Mouse (Mus musculus) ES-Bruce4 (cell line): ENCODE data around the gene Inpp4b. TPM values are rescaled to one million over a fixed set of nuclear protein-coding genes. Genes with fewer than 3 reads are reported as not detected.

Source experiments
- H3K27ac ChIP-seq: 2 replicates; pipeline ENCODE4 v1.5.1; 2012; ENCODE audit warnings: low read length, inconsistent platforms; ENCODE audit not compliant: insufficient read depth
- H3K27me3 ChIP-seq: 2 replicates; pipeline ENCODE4 v1.6.1; 2012; ENCODE audit warnings: mild to moderate bottlenecking, low read length, inconsistent platforms; ENCODE audit not compliant: control insufficient read depth, poor library complexity, insufficient read depth, severe bottlenecking
- H3K36me3 ChIP-seq: 2 replicates; pipeline ENCODE4 v1.6.1; 2012; ENCODE audit warnings: inconsistent platforms, mild to moderate bottlenecking, low read length, moderate library complexity; ENCODE audit not compliant: control insufficient read depth, poor library complexity, insufficient read depth, severe bottlenecking
- H3K4me1 ChIP-seq: one replicate; pipeline ENCODE4 v1.8.1; 2011; ENCODE audit warnings: low read length; ENCODE audit not compliant: control insufficient read depth, insufficient read depth
- H3K4me3 ChIP-seq: 2 replicates; pipeline ENCODE4 v1.5.1; 2011; ENCODE audit warnings: low read depth, mild to moderate bottlenecking, low read length
- H3K9ac ChIP-seq: 2 replicates; pipeline ENCODE4 v1.6.1; 2012; ENCODE audit warnings: low read depth, mild to moderate bottlenecking, inconsistent platforms; ENCODE audit not compliant: poor library complexity, severe bottlenecking
- H3K9me3 ChIP-seq: replicated peaks from 2 replicates; pipeline ENCODE4 v1.6.1; 2012; ENCODE audit warnings: mild to moderate bottlenecking, low read length, inconsistent platforms; ENCODE audit not compliant: control insufficient read depth, poor library complexity, insufficient read depth, severe bottlenecking
- CTCF ChIP-seq: IDR thresholded peaks from one replicate; pipeline ENCODE4 v1.8.1; 2011; ENCODE audit warnings: low read depth, low read length
- EP300 ChIP-seq: IDR thresholded peaks from 2 replicates; pipeline ENCODE4 v1.6.1; 2011; ENCODE audit warnings: low read depth, low read length; ENCODE audit not compliant: insufficient read depth
- POLR2A ChIP-seq: IDR thresholded peaks from one replicate; pipeline ENCODE4 v1.8.1; 2011; ENCODE audit warnings: low read length; ENCODE audit not compliant: insufficient read depth
- polyA plus RNA-seq: library from polyadenylated mRNA; stranded (reverse); fragments of >200 nt; gene quantifications from 2 replicates; pipeline ENCODE4 v1.2.4, GENCODE M21; 2011; ENCODE audit warnings: low read depth; ENCODE audit not compliant: missing spikeins, insufficient read depth, insufficient read length

Inpp4b gene
- polyA plus RNA-seq, 1 experiment = not detected

- Histone ChIP-seq H3K27ac (no peak overlapping the region), H3K27me3 (no peaks in the 10 kb centered on the region), H3K36me3 (no peaks in the 10 kb centered on the region), H3K9ac (no peak overlapping the region), H3K9me3 (no peaks in the 10 kb centered on the region), H3K4me1 (no peaks in the 10 kb centered on the region), H3K4me3 (no peak overlapping the region)
- TF ChIP-seq POLR2A (no peak), EP300 (no peak), CTCF (no peak)
Observed at GRCm38 (mm10) chr8:81840512-81840911, 498.2 kb downstream of the Inpp4b start.

GRCm38 (mm10) chr8:81844104-81844982 lies 502.0 kb downstream of the Inpp4b start:
- H3K4me3 ChIP-seq = no peak overlapping the region
- H3K27me3 ChIP-seq = no peaks in the 10 kb centered on the region
- no peak overlapping the region for H3K27ac ChIP-seq
- no peaks in the 10 kb centered on the region for H3K9me3 ChIP-seq
- no peaks in the 10 kb centered on the region for H3K4me1 ChIP-seq
- H3K9ac ChIP-seq = no peak overlapping the region
- H3K36me3 ChIP-seq = no peaks in the 10 kb centered on the region
- TF ChIP-seq EP300 (no peak), CTCF (no peak), POLR2A (no peak)

GRCm38 (mm10) chr8:81847929-81848328 lies 505.6 kb downstream of the Inpp4b start:
- no peak for TF ChIP-seq POLR2A
- TF ChIP-seq CTCF = no peak
- TF ChIP-seq EP300 = no peak
- Histone ChIP-seq H3K9ac (no peak overlapping the region), H3K36me3 (no peaks in the 10 kb centered on the region), H3K27ac (no peak overlapping the region), H3K4me3 (no peak overlapping the region), H3K27me3 (no peaks in the 10 kb centered on the region), H3K4me1 (no peaks in the 10 kb centered on the region), H3K9me3 (no peaks in the 10 kb centered on the region)

GRCm38 (mm10) chr8:81849976-81850375 lies 507.6 kb downstream of the Inpp4b start:
- Histone ChIP-seq H3K27ac (no peak overlapping the region), H3K4me3 (no peak overlapping the region), H3K9me3 (no peaks in the 10 kb centered on the region), H3K9ac (no peak overlapping the region), H3K27me3 (no peaks in the 10 kb centered on the region), H3K4me1 (no peaks in the 10 kb centered on the region), H3K36me3 (no peaks in the 10 kb centered on the region)
- no peak for TF ChIP-seq POLR2A
- TF ChIP-seq CTCF = no peak
- TF ChIP-seq EP300 = no peak

GRCm38 (mm10) chr8:81853184-81853583 lies 510.8 kb downstream of the Inpp4b start:
- TF ChIP-seq CTCF (no peak), EP300 (no peak), POLR2A (no peak)
- Histone ChIP-seq H3K36me3 (no peaks in the 10 kb centered on the region), H3K4me3 (no peak overlapping the region), H3K9me3 (no peaks in the 10 kb centered on the region), H3K27me3 (no peaks in the 10 kb centered on the region), H3K4me1 (no peaks in the 10 kb centered on the region), H3K27ac (no peak overlapping the region), H3K9ac (no peak overlapping the region)

- no peaks in the 10 kb centered on the region for H3K27me3 ChIP-seq
- no peaks in the 10 kb centered on the region for H3K9me3 ChIP-seq
- H3K4me1 ChIP-seq = no peaks in the 10 kb centered on the region
- no peaks in the 10 kb centered on the region for H3K36me3 ChIP-seq
- H3K9ac ChIP-seq = no peak overlapping the region
- H3K27ac ChIP-seq = no peak overlapping the region
- no peak for TF ChIP-seq CTCF
- no peak for TF ChIP-seq EP300
- no peak for TF ChIP-seq POLR2A
- no peak overlapping the region for H3K4me3 ChIP-seq
Observed at GRCm38 (mm10) chr8:81854543-81854942, 512.2 kb downstream of the Inpp4b start.
